Mouse (Mus musculus) ovary, postnatal 36 days (tissue): ENCODE results near the gene Erbb3.
A peak's percentile ranks its signal among the peaks of the same experiment; 100 is the strongest.

Source experiments
- DNase-seq: peaks from one replicate; pipeline ENCODE4 v3.0.0; 2022; ENCODE audit warnings: low spot score, mixed read lengths

Gene Erbb3

DNA sequence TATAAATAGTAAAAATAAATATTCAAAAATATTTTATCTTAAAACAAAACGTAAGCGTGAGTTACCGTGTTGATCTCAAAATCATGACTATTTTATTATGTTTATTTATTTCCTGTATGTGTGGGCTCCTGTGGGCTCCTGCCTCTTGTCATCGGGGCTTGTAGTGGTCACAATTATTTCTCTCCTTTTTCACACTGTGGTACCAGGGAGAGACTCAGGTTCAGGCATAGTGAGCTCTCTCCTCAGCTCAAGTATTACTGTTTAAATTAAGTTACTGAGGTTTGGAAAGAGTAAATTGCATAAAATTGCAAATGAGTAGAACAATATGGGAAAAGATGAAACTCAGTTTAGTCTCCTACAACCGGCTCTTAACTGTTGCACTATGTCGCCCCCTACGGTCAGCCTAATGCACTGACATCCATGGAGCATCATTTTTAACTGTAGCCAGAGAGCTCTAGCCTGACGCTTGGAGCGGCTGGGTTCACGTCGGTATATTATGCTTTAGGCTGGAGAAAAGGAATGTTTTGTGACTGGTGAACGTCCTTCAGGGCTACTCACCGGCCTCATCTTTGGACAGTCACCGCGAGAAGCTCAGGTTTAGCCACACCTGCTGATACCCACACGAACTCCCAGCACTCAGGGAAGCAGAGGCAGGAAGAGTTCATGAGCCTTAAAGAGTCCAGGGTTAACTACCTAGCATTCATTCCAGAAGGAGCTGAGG, 23.1 kb upstream of the Erbb3 start:
- peak; percentile 71 for DNase-seq

GRCm38 (mm10) chr10:128606483-128606882, 17.0 kb upstream of the Erbb3 start:
- DNase-seq = no peak

DNA sequence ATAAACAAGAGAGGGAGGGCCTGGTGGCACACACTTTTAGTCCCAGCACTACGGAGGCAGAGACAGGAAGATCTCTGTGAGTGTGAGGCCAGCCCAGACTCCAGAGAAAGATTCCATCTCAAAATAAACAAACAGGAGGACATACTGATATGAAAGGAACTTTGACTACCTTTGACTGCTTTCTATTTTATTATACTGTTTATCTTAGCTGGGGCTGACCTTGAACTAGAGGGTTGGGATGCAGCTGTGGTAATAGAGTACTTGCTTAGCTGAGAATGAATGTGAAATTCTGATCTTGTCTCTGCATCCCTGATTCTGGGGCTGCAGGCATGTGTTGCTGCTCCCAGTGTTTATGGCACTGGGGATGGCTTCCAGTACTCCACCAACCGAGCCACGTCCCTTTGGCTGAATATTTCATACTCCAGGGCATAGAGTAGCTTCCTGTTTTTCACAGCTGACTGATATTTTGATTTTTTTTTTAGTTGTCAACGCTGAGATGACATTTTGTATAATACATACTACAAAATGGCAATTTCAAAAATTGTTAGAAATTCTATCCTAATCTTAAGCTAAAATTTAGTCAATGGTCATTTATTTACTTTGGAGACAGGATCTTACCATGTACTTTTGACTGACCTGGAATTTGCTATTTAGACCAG, 13.1 kb upstream of the Erbb3 start:
- DNase-seq = no peak

DNA sequence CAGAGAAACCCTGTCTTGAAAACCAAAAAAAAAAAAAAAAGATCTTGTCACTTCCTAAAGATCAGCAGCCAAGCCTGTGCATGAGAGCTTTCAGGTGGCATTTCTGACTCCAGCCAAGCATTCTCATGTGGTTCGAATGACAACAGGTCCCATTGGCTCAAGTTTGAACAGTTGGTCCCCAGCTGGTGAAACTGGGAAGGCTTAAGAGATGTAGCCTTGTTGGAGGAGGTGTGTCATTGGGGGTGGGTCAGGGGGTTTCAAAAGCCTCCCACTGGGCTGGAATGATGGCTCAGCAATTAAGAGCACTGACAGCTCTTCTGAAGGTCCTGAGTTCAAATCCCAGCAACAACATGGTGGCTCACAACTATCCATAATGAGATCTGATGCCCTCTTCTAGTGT, 12.0 kb upstream of the Erbb3 start:
- DNase-seq = no peak

DNA sequence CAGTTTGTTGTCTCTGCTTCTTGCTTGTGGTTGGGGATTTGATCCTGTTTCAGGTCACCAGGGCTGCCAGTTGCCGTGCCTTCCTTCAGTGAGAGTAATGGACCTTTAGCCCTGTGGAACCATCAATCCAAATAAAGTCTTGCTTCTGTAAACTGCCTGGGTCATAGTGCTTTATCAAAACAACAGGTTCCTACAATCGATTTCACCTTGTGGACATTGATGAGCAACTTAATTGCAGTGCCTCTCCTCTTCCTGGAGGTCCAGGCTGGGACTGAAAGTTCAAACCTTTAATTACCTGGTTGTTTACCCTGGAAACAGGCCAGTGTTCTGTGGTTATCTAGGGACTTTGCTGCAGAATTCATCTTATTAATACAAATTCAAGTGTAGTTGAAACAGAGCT, 9.0 kb upstream of the Erbb3 start:
- DNase-seq = no peak

DNA sequence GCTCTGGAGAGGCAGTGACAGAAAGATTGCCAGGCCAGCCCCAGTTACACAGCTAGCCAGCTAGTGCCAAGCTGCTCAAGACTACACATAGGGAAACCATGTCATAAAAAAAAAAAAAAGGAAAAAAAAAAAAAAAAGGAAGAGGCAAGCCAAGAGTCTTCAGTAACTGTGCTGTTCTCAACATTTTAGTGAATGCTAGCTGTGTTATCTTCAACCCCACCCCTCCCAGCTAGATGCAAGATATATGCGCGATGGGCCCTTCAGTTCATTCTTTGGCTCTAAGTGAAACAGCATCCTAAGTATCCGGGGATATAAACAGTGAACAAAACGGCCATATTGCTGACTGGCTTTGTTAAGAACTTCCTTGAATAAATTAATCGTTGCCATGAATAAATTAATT, 3.3 kb upstream of the Erbb3 start:
- DNase-seq = no peak

DNA sequence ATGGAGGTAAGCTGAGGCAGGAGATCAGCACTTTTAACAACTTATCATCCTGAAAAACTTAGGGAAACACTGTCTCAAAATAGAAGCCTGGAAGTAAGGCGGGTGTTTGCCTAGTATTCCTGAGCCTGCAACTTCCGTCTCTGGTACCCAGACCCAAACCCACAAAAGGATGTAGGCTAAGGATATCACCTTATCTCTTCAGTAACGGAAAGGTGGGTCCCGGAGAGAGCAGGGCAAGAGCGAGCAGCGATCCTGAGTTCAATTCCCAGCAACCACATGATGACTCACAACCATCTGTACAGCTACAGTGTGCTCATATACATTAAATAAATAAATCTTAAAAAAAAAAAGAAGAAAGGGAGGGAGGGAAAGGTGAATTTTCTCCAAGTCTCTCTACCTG, 2.0 kb upstream of the Erbb3 start:
- DNase-seq = no peak

- peak; percentile 68 for DNase-seq
Measured at GRCm38 (mm10) chr10:128590193-128590690, 790 bp upstream of the Erbb3 start.

- no peak for DNase-seq
Measured at GRCm38 (mm10) chr10:128588775-128589463, 533 bp downstream of the Erbb3 start.

- no peak for DNase-seq
Measured at GRCm38 (mm10) chr10:128588136-128588535, 1.3 kb downstream of the Erbb3 start.

GRCm38 (mm10) chr10:128587697-128588096, 1.8 kb downstream of the Erbb3 start:
- DNase-seq = no peak

GRCm38 (mm10) chr10:128587120-128587519, 2.3 kb downstream of the Erbb3 start:
- DNase-seq = no peak

DNA sequence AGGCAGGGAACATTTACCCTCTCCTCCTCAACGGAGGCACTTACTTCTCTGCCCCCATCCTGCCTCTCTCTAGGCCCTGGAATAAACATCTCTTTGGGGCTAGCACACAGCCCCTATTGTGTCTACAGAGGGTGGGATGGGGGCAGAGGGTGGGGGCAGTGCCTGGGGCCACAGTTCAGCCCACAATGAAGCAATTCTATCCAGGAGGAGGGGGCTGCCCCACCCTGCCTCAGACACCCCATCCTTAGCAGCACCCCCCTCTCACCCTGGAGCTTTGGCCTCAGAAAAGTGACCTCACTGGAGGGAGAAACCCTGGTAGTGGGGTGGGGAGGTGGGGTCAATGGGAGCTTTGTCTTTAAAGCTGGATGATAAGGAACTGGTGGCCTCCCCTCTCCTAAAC, 2.9 kb downstream of the Erbb3 start:
- no peak for DNase-seq

DNA sequence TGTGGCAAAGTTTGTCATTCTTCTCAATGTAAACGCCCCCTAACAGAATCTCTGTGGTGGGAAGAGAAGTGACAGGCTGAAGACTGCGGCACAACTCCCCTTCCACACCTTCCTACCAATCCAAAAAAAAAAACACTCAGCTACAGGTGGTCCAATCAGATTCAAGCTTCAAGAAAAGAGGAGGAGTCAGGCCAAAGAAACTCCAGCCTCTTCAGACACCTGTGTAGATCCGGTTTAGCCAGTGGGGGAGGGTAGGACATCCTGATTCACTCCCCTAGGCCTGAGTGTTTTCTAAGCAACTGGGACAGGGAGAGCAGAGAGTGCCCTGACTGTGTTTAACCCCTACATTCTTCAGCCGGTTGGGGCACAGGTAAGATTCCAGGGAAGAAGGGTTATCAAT, 5.1 kb downstream of the Erbb3 start:
- no peak for DNase-seq

DNA sequence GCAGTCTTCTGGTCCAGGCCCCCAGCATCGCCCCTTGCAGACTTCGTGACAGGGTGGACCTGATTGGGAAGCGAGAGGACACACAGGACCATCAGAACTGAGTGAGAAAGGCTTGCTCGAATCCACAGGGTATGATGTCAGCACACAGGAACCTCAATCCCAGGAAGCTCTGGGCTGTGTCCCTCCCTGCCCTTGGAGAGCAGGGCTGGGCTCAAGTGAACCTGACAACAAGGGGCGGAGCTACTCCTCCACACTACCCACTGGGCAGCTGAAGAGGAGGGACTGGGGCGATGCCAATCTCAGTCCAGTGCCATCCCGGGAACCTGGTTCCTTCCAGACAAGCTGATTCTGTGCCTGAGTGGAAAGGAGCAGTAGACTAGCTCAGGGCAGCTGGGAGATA, 5.8 kb downstream of the Erbb3 start:
- peak; percentile 65 for DNase-seq

DNA sequence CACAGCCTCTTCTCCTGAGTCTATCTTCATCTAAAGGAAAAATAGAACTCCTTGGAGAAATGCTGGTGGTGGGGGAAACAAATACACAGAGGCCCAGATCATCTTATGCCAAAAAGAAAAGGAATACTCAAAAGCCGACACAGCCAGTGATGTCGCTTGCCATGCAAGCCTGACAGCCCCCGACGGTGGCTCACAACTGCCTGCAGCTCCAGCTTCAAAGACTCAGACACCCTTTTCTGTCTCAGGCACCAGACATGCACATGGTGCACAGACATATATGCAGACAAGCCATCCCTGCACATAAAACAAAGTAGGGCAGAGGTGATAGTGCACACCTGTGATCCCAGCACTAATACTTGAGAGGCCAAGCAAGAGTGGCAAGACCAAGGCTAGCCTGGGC, 9.7 kb downstream of the Erbb3 start:
- DNase-seq = no peak

- no peak for DNase-seq
Measured at GRCm38 (mm10) chr10:128579298-128579697, 10.2 kb downstream of the Erbb3 start.

DNA sequence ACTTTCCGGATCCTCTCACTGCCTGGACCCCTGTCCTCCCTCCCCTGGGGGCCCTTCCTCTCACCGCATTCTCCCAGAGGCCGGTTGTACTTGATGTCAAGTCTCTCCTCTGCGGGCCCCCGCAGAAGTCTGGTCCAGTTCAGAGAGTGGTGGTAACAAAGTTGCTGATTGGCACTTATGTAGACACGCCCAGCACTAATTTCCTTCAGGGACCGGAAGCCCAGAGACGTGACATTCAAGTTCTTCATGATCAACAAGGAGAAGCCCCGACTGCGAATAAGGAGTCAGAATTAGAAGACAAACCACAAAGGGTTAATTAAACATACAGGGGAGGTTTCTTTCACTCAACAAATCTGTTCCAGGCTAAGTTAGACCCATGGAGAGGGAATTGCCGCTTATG, 11.1 kb downstream of the Erbb3 start:
- no peak for DNase-seq

DNA sequence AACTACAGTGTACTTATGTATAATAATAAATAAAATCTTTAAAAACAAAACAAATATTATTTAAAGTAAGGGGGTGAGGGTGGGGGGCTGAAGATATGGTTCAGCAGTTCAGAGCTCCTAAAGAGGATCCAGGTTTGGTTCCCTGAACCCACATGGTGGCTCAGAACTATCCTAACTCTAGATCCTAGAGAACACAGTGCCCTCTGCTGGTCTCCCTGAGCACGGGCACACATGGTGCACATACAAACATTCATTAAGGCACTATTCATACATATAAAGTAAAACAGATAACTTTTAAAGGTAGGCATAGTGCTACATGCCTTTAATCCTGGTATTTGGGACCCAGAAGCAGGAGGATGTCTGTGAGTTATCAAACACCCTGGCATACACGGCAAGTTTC, 14.4 kb downstream of the Erbb3 start:
- DNase-seq = no peak

GRCm38 (mm10) chr10:128565788-128566531, 23.5 kb downstream of the Erbb3 start, which contains the start of gene Pa2g4:
Gene Pa2g4 (minus strand): TSS chr10:128565987.
- DNase-seq = peak; percentile 99

DNA sequence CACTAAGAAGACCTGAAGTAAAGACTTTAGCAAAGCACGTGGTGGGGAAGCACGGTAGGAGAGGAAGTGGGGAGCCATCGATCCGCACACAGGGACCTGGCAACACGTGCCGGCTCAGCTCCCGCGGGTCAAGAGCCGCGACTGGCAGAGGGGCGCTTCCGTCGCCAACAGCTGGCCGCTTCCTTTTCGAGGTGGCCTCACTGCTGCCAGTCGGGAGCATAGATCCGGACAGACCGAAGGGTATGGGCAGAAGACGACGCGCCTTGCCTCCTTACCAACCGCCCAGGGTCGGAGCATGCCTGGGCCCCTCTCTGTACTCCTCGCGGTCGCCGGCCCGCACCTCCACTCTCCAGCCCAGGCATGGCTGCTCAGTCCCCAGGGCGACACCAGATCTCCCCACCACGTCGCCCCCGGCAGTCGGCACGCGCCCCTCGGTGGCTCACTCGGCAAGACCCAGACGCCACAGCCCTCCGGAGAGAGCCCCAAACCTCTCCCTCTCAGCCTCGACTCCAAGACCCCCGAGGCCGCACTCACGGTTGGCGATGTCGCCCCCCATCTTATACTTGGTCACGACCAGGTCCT, 24.2 kb downstream of the Erbb3 start:
- no peak for DNase-seq

- DNase-seq = no peak
Measured at GRCm38 (mm10) chr10:128563544-128563943, 25.9 kb downstream of the Erbb3 start.
